Mouse (Mus musculus) heart, postnatal 0 days (tissue): ENCODE data around the gene Gpr108.

Experiments
- CTCF ChIP-seq: IDR thresholded peaks from 2 replicates; pipeline ENCODE4 v1.5.1; 2016; ENCODE audit warnings: antibody characterized with exemption, control low read depth, low read depth
- EP300 ChIP-seq: IDR thresholded peaks from 2 replicates; pipeline ENCODE4 v1.6.1; 2016; ENCODE audit warnings: antibody characterized with exemption, low read depth

DNA sequence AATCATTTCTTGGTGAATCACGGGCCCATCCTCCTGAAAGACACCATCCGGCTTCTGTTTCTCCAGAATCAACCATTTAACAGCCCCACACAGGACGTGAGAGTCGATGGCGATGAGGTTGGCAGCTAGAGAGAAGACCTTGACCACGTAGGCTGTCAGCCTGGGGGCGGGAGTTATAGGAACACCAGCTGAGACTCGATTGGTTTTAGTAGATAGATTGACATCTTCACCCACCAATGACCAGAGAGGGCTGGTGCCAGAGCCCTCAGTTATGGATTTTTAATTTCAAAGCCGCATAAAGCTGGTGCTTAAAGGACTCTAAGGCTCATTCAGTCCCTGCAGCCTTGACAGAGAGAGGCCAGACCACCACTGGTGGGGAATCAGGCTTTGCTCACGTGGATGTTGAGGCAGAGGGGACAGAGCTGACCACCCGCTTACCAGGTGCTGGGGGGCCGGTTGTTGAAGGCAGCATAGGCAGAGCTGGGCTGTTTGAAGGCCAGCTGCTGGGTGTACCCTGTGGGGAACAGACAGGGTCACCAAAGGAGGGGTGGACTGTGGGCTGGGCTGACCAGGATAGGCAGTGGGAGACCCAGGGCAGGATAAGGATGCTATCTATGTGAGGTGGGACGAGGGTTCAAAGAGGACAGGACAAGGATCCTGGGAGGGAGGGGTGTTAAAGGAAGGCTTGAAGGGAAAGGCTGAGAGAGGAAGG is 33.4 kb downstream of the Gpr108 start:
- no peak for TF ChIP-seq CTCF
- TF ChIP-seq EP300: no peak
